Mouse (Mus musculus) layer of hippocampus, adult 2 months (tissue): ENCODE measurements around the gene Atxn7l2. TPM values are rescaled to one million over a fixed set of nuclear protein-coding genes. Genes with fewer than 3 reads are reported as not detected.
A peak's percentile ranks its signal among the peaks of the same experiment; 100 is the strongest.

Experiments
- DNase-seq, 2 experiments: peaks; one replicate each; pipeline ENCODE4 v3.0.0; 2022; ENCODE audit warnings: low spot score in 2 of 2
- H3K27ac ChIP-seq: fragments of 200-600 bp; 2 replicates; pipeline ENCODE4 v1.8.1; 2022
- H3K4me3 ChIP-seq: fragments of 200-600 bp; 2 replicates; pipeline ENCODE4 v1.8.1; 2022; ENCODE audit warnings: mild to moderate bottlenecking
- CTCF ChIP-seq: fragments of 200-600 bp; conservative IDR thresholded peaks from 2 replicates; pipeline ENCODE4 v1.8.1; 2022; ENCODE audit warnings: antibody characterized with exemption, mild to moderate bottlenecking, moderate library complexity
- total RNA-seq, 2 experiments: library from RNA; stranded (reverse); gene quantifications; 2 replicates each; pipeline ENCODE4 v1.2.3; 2021

Atxn7l2 gene
- total RNA-seq, 2 experiments from 2014 or later, result 31.9 to 34.6 TPM

DNA sequence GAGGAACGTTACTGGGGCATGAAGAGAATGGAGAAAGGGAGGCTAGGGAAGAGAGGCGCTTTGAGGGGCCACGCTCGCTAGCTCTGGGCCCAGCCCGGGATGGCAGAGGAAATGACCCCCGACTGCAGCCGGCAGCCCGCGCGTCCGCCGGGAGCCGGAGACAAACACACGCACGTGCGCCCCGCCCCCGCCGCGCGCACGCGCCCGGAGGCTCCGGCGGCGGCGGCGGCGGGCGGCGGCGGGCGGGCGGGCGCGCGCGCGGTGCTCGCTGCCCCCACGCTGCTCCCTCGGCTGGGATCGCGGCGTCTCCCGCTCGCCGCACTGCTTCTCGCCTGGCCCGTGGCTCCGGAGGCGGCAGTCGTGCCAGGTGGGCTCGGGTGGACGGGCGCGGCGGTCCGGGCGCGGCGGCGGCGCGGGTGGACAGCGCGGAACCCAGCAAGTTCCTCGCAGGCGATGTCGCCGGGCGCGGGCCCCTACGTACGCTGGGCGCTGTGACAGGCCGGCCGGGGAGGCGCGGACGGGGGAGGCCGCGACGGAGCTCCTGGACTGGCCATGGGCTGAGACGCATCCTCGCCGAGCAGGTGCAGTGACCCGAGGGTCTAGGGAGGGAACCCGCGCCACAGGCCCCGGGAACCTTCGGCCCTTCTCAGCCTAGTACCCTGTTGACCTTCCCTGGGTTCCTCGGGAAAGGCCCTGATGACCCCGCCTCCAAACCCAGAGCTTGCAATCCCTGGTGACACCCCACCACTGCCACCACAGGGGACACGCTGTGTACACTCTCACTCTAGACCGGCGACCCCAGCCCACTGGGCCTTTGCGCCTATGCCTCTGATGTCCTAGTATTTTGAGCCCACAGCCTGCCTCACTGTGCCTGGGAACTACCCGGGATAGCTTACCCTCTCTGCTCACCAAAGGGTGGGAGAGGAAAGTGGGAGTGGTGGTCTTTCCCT, 24.4 kb downstream of the Atxn7l2 start, which contains the start of gene Amigo1:
Gene Amigo1, plus strand, starts transcription at position 238 of the 950 bp plus-strand sequence.
- peak within 1 kb of the TSS; percentile 61 for H3K4me3 ChIP-seq
- peak within 1 kb of the TSS; percentile 94 for H3K27ac ChIP-seq
- peak in 1 of 2 experiments; percentile 14 for DNase-seq
- TF ChIP-seq CTCF, result no peak

DNA sequence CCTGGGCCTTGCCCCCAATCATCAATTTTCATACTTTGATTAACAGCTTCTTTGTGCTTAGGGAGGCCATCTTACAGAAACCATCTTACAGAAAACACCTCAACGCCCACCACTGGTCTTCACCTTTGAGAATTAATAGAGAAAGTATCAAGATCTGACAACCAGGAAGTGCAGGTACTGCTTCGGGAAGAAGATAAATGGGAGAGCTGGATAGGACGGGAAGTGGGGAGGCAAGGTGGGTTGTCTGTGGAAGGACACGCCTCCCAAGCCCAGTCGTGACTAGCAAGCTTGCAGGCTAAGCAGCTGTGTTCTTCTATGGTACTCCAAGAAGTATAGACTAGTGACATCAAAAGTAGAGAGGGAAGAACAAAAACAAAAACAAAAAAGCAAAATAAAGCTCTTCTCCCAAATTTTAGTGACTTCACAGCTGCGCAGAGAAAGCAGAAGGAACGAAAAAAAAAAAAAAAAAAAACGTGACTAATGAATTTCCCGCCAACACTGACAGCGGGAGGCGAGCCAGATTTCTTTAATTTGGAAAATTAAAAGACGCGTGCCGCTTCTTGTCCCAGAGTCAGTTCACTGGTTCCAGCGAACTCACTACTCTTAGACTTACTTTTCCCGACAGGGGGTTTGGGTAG, 25.2 kb downstream of the Atxn7l2 start:
- Histone ChIP-seq H3K4me3 (peak overlapping the region; percentile 61), H3K27ac (no peak overlapping the region)
- TF ChIP-seq CTCF, result no peak
- DNase-seq, result no peak

DNA sequence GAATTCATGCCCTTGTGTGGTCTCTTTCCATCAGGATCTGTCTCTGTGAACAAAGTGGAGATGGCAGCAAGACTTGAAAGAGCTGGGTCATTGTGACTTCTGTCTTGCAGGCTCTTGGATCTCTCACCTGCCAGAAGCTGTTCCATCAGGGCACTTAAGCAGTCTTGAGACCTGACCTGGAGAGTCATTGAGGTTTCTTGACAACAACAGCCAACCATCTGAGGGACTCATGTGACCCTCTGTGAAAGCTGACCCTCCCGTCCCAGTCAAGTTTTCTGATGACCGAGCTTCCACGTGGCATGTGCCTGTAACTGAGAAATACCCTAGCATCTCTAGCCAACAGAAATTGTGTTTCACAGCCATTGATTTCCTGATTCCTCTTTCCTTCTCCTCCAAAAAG, 26.0 kb downstream of the Atxn7l2 start:
- Histone ChIP-seq H3K27ac (no peak overlapping the region), H3K4me3 (no peak overlapping the region)
- no peak for DNase-seq
- no peak for TF ChIP-seq CTCF

DNA sequence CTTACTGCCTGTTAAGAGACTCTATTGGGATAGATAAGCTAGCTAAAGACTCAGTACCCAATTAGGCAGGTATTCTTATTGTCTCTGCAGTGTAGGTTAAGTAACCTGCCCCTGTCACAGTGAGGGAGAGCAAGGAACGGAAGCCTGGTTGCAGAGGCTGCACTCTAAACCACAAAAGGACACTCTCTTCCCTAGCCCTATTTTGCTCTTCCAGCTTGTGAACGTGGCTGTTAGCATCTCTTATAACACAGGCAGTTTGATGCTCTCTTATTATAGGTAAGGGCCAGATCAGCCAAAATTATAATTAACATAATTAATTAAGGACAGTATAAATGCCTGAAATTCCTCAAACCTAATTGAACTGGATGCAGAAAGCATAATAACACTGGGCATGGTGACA, 30.2 kb downstream of the Atxn7l2 start:
- Histone ChIP-seq H3K4me3 (no peak overlapping the region), H3K27ac (no peak overlapping the region)
- DNase-seq, result no peak
- no peak for TF ChIP-seq CTCF

DNA sequence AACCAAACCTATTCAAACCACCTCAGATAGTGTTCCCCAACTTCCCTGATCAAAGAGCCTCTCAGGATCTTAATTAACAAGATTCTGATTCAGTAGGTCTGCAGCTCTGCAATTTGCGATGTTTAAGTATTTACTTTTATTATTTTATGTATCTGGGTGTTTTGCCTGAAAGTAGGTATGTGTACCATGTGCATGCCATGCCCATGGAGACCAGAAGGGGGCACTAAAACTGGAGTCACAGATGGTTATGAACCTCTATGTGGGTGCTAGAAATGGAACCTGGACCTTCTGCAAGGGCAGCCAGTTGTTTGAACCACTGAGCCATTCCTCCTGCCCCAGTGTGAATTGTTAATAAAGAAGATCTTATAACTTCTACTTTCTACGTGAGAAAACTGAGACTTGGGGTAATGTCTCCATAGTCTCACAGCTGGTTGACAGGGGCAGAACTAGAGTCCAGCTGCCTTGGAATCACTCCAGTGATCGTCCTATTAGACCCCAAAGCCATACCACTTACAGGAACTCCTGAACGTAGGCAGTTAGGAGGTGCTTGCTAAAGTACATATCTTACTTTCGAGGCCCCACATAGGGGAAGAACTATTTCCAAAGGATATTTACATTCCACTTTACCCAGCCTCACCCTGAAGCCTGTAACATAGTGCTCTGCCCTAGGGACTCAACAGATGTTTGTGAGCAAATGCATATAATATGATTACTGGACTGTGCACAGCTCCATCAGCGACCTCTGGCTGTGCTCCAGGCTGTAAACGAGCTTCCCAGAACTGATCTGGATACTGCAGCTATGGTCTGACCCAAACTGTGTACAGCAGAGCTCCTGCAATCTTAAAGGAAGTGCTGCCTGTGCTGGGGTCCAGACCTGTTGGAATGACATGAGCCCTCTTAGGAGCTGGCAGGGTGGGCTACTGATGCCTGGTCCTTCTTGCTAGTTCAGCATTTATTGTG, 31.7 kb downstream of the Atxn7l2 start:
- DNase-seq, result no peak
- Histone ChIP-seq H3K4me3 (no peak overlapping the region), H3K27ac (no peak overlapping the region)
- TF ChIP-seq CTCF, result peak; percentile 57

DNA sequence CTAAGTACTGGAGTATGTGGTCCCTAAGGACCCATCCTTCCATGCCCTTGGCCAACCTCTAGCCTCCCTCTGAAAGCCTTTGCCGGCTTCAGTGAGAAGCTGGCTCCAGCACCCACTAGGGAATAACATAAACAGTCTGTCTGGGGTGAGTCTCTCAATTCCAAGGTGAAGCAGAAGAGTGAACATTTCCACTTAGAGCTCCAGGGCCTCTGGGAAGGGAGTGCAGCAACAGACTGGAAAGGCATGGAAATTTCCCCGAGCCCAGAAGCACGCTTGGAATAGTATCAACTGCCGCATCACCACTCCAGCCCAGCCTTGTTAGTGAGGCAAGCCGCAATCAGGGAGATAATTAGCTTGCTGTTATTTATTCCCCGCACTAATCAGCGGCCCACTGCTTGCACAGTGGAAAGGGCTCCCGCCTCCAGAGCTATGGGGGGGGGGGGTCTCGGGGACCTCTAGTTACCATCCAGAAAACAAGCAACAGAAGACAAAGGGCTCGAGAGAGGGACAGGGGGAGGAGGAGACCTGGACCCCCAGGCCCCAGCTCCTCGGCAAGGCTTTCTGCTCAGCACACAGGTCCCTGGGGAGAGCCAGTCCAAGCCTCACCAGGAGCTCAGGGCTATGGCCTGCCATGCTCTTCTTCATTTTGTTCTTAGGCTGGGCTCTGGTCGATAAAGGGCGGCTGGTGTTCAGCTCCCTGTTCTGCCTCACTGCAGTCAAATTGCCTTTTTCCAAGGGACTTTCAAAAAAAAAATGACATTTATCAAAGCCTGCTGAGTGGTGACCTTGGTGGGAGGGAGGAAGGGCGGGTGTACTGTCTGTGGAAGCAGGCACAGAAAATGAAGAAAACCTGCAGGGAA, 35.8 kb downstream of the Atxn7l2 start:
- Histone ChIP-seq H3K27ac (peak overlapping the region; percentile 85), H3K4me3 (peak overlapping the region; percentile 22; the same call in 1 of the 2 replicates)
- TF ChIP-seq CTCF, result no peak
- DNase-seq, result peak; percentile 84 to 91

DNA sequence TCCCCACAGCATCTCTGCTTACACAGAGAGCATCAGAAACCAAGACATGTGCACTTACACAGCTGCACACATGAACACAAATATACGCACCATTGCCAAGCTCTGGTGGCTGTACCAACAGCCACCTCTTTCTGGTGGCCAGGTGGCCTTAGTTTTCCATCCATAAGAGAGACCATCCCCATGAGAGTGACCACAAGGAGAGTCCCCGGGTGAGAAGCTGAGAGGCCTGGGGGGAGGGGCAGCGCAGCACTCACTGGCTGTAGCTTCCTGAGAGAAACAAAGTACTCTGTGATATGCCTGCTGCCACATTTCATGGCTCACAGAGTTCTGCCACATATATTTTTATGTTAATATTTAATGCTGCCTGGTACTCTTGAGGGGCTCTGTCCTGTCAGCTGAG, 41.5 kb downstream of the Atxn7l2 start:
- no peak overlapping the region for H3K27ac ChIP-seq
- no peak for TF ChIP-seq CTCF
- no peak for DNase-seq
- no peak overlapping the region for H3K4me3 ChIP-seq

DNA sequence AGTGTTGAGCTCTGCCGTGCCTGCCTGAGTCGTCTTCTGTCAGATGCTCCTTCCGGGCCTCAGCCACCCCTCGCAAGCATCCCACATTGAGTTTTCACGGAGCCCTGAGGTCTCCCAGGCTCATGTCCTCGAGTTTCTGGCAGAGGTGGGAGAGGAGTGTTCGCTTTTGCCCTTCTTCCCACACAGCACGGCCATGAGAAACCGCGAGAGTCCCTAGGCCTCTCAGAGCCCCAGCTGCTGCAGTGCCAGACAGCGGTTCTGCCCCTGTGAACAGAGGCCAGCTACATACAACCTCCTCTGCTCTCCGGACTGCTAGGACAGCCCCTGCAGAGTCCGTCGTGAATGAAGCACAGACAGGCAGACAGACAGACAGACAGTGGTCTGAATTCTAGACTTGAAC, 43.2 kb downstream of the Atxn7l2 start:
- no peak overlapping the region for H3K4me3 ChIP-seq
- no peak for DNase-seq
- peak overlapping the region; percentile 82; the same call in 1 of the 2 replicates for H3K27ac ChIP-seq
- TF ChIP-seq CTCF, result no peak

DNA sequence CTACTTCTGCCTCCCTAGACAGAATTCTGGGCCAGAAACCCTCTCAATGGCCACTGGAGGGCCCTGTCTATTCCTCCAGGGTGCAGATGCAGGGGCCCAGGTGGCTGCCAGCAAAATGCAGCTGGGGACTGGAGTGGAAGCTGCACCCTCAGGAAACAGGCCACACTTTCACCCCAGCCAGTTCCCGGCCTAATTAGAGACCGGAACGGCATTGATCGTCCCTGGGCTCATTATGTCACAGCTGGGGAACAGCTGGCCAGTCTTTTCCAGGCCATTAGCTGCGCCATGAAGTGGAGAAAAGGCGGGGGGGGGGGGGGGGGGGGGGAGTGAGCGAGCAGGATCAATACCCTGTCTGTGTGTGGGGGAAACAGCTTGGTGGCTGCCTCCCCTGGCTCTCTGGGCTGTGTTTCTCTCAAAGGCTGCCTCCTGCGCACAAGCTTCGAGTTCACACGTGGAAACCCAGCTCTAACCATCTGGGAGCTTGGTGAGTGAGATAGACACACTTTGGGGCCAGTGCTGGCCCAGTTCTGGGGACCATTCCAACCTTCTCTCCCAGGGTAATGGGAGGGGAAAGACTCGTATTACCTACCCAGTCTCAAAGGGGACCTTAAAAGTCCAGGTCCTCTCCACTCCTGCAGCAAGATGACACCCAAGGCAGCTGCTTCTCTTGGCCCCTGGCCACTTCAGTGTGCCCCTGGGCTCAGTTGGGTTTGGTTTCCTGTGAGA, 44.1 kb downstream of the Atxn7l2 start:
- Histone ChIP-seq H3K4me3 (no peak overlapping the region), H3K27ac (peak overlapping the region; percentile 82)
- peak; percentile 67 for TF ChIP-seq CTCF
- peak; percentile 65 to 66 for DNase-seq

DNA sequence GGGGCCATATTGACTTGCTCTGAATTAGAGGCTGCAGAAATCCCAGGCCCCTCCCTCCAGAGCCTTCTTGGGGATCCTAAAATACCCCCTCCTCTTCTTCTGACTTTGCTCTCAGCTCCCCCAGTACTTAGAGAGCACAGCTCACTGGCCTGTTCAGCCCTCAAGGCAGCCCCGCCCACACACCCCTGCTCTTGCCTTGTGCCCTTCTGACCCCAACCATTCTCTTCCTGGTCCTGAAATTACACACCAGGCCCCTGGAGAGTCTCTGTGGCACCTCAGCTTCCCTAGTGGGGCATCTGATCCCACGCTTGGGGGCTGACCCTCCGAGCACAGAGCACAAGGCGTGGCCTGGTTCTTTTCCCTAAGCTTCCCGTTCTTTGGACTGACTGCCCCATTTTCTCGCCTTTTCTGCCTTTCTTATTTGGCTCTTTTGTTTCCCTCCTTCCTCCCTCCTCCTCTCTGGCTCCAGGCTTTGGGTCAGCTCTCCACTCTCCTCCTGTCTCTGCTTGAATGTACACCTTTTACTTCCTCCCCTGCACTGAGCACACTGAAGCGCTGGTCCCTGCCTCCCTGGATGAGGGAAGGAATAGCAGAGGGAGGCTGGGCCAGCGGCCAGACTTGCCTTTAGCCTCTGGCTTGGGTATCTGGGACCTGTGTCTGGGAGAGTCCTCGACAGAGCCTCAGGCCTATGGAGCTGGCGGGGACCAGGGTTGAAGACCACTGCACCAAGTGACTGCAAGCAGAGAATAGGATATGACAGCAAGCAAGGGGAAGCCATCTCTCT, 45.0 kb downstream of the Atxn7l2 start:
- Histone ChIP-seq H3K27ac (peak overlapping the region; percentile 82), H3K4me3 (no peak overlapping the region)
- no peak for DNase-seq
- no peak for TF ChIP-seq CTCF
